Mouse (Mus musculus) frontal cortex, postnatal 10 days (tissue): ENCODE data around the gene Oxct2a.
"Not testable (repeated sequence)": the region's sequence is repeated elsewhere in the genome, so short reads cannot be mapped to it uniquely, and the experiment has no call there.

ENCODE experiments used
- DNase-seq, 2 experiments: peaks; one replicate each; pipeline ENCODE4 v3.0.0; 2022; ENCODE audit warnings: low spot score in 2 of 2, mixed read lengths in 1 of 2

The Oxct2a gene

GRCm38 (mm10) chr4:123323534-123323933 is at the start of gene Oxct2a:
Oxct2a (minus strand) TSS chr4:123323634.
- no peak for DNase-seq

GRCm38 (mm10) chr4:123363555-123363954 is 40.1 kb upstream of the Oxct2a start:
- DNase-seq, result no peak

GRCm38 (mm10) chr4:123360771-123361170 is 37.3 kb upstream of the Oxct2a start:
- no peak for DNase-seq

- no peak for DNase-seq
These were observed 35.2 kb upstream of the Oxct2a start for GRCm38 (mm10) chr4:123358613-123359012.

GRCm38 (mm10) chr4:123355941-123356340 is 32.5 kb upstream of the Oxct2a start:
- DNase-seq, result no peak

GRCm38 (mm10) chr4:123353271-123353877 is 29.9 kb upstream of the Oxct2a start:
- DNase-seq, result no peak

- no peak for DNase-seq
These were observed 20.0 kb upstream of the Oxct2a start for GRCm38 (mm10) chr4:123343471-123343789.

GRCm38 (mm10) chr4:123342642-123343470 is 19.4 kb upstream of the Oxct2a start, which contains the start of gene Bmp8a:
Bmp8a (minus strand) TSS chr4:123343252.
- peak in 1 of 2 experiments; percentile 45 for DNase-seq

GRCm38 (mm10) chr4:123342091-123342641 is 18.7 kb upstream of the Oxct2a start:
- no peak for DNase-seq

- no peak for DNase-seq
These were observed 16.8 kb upstream of the Oxct2a start for GRCm38 (mm10) chr4:123340232-123340631.

- no peak for DNase-seq
These were observed 14.3 kb upstream of the Oxct2a start for GRCm38 (mm10) chr4:123337693-123338092.

- no peak for DNase-seq
These were observed 12.6 kb upstream of the Oxct2a start for GRCm38 (mm10) chr4:123335796-123336585.

GRCm38 (mm10) chr4:123335244-123335643 is 11.8 kb upstream of the Oxct2a start:
- not testable (repeated sequence) for DNase-seq

GRCm38 (mm10) chr4:123334177-123334576 is 10.7 kb upstream of the Oxct2a start:
- no peak for DNase-seq

- DNase-seq, result no peak
These were observed 9.7 kb upstream of the Oxct2a start for GRCm38 (mm10) chr4:123333151-123333550.

GRCm38 (mm10) chr4:123331961-123332360 is 8.5 kb upstream of the Oxct2a start:
- DNase-seq, result not testable (repeated sequence)

- no peak for DNase-seq
These were observed 7.9 kb upstream of the Oxct2a start for GRCm38 (mm10) chr4:123331326-123331725.

GRCm38 (mm10) chr4:123328946-123329345 is 5.5 kb upstream of the Oxct2a start:
- DNase-seq, result no peak

GRCm38 (mm10) chr4:123327630-123328029 is 4.2 kb upstream of the Oxct2a start:
- no peak for DNase-seq

GRCm38 (mm10) chr4:123326087-123326486 is 2.7 kb upstream of the Oxct2a start:
- DNase-seq, result no peak

- not testable (repeated sequence) for DNase-seq
These were observed 524 bp downstream of the Oxct2a start for GRCm38 (mm10) chr4:123322910-123323309.

GRCm38 (mm10) chr4:123314497-123314896 is 8.9 kb downstream of the Oxct2a start:
- DNase-seq, result no peak
